Mouse (Mus musculus): Measurements from ENCODE around the gene Brms1. TPM values are rescaled to one million over a fixed set of nuclear protein-coding genes. Genes with fewer than 3 reads are reported as not detected.
"Not testable (repeated sequence)": the region's sequence is repeated elsewhere in the genome, so short reads cannot be mapped to it uniquely, and the experiment has no call there.

The Brms1 gene
- total RNA-seq (2015; ENCODE audit: low replicate concordance): 0.96 and 10.4 TPM in 2 replicates
- total RNA-seq (2017; ENCODE audit: low replicate concordance): 12.7 and 17.6 TPM in 2 replicates

DNA sequence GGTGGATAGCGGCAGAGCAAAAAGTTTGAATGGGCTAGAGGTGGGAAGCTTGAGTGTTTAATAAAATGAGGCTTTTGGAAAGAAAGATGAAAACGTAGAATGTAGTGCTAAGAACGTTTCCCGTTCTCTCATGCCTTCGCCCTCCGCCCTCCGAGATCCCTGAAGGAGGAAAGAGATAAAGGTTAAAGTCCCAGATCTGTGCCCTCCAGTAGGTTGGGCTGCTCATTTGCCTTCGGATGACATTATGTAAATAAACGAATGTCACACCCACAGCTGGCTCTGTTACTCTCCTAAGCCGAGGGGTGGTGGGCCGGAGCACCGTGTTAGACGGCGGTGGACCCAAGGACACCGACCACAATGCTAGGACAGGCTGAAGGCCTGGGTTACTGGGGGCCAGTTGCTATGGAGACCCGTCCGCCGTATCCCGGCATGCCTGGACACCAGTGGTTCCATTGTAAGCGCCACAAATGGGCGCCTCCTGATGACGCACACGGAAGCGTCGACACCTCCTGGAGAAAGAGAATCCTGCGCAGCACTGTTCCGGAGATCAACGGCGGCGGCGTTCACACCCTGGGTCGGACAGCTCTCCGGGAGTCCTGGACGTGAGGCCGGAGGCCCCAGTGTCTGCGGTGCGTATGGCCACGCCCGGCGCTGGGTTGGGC is at the start of gene Brms1:
Gene Brms1, plus strand, starts transcription at position 493 of the 662 bp plus-strand sequence.
- ATAC-seq (replicated peaks; ENCODE audit: low FRiP score, poor library complexity, severe bottlenecking): peak; percentile 85

GRCm38 (mm10) chr19:4992371-4992770 is 48.8 kb upstream of the Brms1 start:
- ATAC-seq (replicated peaks; ENCODE audit: low FRiP score, poor library complexity, severe bottlenecking): no peak

DNA sequence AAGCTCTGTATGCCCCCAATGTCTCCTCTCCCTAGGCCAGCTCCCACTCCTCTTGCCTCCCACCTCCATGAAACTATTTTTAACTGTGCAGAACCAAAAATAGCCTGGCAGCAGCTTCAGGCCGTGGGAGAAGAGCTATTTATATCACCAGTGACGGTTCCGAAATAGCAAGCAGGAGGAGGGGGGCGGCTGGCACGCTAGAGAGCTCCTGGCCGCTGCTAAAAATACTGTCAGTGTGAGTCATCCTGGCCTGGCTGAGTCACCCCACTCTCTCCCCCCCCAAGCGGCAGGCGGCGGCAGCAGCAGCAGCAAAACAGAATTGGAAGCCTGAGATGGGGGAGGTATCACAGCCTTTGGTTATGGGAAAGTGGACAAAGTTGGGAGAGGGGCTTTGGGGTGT is 48.2 kb upstream of the Brms1 start:
- ATAC-seq (replicated peaks; ENCODE audit: low FRiP score, poor library complexity, severe bottlenecking): no peak

GRCm38 (mm10) chr19:4994043-4994442 is 47.1 kb upstream of the Brms1 start:
- no peak for ATAC-seq (replicated peaks; ENCODE audit: low FRiP score, poor library complexity, severe bottlenecking)

GRCm38 (mm10) chr19:4999445-5000140 is 41.6 kb upstream of the Brms1 start:
- no peak for ATAC-seq (replicated peaks; ENCODE audit: low FRiP score, poor library complexity, severe bottlenecking)

DNA sequence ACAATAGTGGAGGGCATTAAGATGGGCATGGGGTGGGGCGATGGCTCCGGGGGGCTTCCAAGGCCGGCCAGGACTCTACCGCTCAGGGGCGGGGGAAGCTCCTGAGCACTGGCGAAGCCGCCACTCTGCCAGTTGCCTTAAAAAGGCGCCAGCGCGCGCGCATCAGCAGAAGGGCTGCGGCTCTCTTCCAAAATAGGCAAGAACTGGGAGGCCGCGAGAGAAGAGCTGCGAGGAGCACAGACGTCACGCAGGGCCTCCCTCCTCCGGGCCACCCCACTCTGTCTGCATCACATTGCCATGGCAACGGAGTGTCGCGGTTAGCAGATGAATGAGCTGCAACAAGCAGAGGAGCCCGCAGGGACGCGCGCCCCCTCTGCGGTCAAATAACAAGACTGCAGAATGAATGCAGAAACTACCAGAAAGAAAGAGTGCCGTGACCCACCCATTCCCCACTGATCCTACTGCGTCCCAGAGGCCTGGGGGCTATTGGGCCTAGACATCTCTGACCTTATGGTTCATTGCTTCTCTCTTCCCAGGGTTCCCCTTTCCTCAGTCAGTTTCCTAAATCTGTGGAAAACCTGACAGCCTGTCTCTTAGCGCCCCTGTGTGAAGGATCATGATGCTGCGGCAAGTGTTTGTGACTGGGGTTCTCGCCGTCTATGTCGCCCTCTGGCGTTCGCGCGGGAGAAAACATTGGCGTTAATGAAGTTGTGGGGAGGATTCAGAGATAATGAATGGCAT is 39.3 kb upstream of the Brms1 start:
- ATAC-seq (replicated peaks; ENCODE audit: low FRiP score, poor library complexity, severe bottlenecking): peak; percentile 74

DNA sequence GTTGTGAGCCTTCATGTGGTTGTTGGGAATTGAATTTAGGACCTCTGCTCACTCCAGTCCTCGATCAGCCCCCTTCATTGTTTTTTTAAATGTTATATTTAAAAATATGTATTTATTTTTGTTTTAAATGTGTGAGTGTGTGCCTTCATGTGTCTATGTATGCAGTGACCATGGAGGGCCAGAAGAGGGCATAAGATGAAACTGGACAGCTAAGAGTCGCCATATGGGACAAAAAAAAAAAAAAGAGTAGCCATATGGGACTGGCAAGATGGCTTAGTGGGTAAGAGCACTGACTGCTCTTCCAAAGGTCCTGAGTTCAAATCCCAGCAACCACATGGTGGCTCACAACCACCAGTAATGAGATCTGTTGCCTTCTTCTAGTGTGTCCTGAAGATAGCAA is 37.5 kb upstream of the Brms1 start:
- not testable (repeated sequence) for ATAC-seq (replicated peaks; ENCODE audit: low FRiP score, poor library complexity, severe bottlenecking)

DNA sequence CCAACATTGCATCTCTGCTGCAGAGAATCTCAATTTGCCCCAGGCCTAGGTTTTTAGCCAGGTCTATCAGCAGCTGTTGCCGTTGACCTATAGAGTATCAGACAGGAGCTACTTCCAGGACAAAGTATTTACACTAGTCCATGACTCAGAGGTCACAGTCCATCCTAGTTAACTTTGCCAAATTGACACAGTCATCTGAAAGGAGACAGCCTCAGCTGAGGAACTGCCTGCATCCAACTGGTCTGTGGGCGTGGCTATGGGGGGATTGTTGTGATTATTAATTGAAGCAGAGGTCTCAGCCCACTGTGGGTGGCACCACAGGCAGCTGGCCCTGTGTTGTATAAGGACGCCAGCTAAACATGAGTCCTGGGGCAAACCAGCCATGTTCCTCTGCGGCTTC is 36.2 kb upstream of the Brms1 start:
- ATAC-seq (replicated peaks; ENCODE audit: low FRiP score, poor library complexity, severe bottlenecking): no peak

GRCm38 (mm10) chr19:5013138-5013537 is 28.0 kb upstream of the Brms1 start:
- no peak for ATAC-seq (replicated peaks; ENCODE audit: low FRiP score, poor library complexity, severe bottlenecking)

GRCm38 (mm10) chr19:5014961-5015398 is 26.2 kb upstream of the Brms1 start:
- ATAC-seq (replicated peaks; ENCODE audit: low FRiP score, poor library complexity, severe bottlenecking): no peak

DNA sequence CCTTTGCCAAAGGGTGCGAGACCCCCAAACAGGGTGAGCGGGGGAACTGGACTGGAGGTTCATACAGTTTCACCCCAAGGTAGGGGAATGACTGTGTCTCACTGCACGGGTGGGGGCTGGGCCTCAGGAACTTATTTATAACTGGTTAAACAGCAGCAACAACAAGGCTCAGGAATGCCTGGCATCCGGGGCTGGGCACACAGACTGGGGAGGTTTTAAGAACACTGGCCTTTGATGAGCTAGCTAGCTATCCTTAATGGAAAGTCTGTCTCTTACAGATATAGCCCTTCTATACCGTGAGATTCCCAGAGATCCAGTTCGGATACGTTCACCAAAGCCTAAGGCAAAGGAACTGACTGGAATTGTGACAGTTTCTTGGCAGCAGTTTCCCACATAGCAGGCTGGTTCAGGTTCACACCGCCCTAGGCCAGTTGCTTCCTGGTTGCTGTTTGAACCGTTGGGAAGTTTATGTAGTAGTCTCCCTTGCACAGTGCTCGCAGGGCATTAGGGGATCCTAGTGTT is 24.9 kb upstream of the Brms1 start:
- ATAC-seq (replicated peaks; ENCODE audit: low FRiP score, poor library complexity, severe bottlenecking): no peak

DNA sequence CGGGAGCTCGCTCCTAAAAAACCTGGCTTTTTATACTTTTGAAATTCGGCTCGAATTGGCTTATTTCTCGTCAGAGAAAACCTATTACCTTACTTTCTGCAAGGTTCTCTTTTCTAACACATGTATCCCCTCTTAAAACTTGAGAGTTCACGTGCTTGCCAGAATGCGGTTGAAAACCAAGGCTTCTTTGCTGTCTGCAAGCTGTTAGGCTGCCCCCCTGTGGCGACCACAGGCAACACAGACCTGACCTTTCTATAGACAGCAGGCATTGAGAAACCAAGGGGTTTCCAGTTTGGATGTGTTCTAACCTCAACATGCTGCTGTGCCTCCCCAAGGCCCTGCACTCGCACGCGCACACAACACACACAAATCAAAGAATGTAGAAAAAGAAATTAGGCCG is 24.4 kb upstream of the Brms1 start:
- peak; percentile 73 for ATAC-seq (replicated peaks; ENCODE audit: low FRiP score, poor library complexity, severe bottlenecking)

GRCm38 (mm10) chr19:5017611-5018010 is 23.5 kb upstream of the Brms1 start:
- no peak for ATAC-seq (replicated peaks; ENCODE audit: low FRiP score, poor library complexity, severe bottlenecking)

- ATAC-seq (replicated peaks; ENCODE audit: low FRiP score, poor library complexity, severe bottlenecking): no peak
Observed at GRCm38 (mm10) chr19:5018191-5018590, 23.0 kb upstream of the Brms1 start.

- no peak for ATAC-seq (replicated peaks; ENCODE audit: low FRiP score, poor library complexity, severe bottlenecking)
Observed at GRCm38 (mm10) chr19:5021416-5021815, 19.7 kb upstream of the Brms1 start.

- peak; percentile 77 for ATAC-seq (replicated peaks; ENCODE audit: low FRiP score, poor library complexity, severe bottlenecking)
Observed at GRCm38 (mm10) chr19:5023621-5024479, 17.3 kb upstream of the Brms1 start, which contains the start of gene Slc29a2. Gene Slc29a2, plus strand, starts transcription at chr19:5023860.

DNA sequence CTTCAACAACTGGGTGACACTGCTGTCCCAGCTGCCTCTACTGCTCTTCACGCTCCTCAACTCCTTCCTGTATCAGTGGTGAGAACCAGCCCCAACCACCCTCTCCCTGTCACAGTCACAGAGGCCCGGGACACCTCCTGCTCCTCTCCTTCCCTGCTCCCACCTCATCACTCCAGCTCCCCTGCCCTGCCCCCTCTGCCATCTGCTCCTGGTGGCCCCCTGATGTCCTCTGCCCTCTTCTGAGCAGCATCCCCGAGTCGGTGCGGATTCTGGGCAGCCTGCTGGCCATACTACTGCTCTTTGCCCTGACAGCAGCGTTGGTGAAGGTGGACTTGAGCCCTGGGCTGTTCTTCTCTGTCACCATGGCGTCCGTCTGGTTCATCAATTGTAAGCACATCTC is 15.0 kb upstream of the Brms1 start:
- ATAC-seq (replicated peaks; ENCODE audit: low FRiP score, poor library complexity, severe bottlenecking): no peak

DNA sequence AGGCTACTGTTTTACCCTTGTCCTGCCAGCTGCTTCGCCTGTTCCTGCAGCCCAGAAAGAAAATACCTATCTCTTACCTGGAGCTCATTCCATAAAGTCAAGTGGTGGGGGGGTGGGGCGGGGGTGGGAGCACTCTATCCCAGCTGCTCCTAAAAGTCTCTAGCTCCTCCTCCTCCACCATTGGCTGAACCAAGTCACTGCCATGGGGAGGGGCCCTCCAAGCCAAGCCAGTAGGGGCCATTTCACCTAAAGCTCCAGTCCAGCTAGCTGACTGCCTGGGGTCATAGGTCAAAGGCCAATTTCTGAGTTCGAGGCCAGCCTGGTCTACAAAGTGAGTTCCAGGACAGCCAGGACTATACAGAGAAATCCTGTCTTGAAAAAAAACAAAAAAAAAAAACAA is 8.5 kb upstream of the Brms1 start:
- no peak for ATAC-seq (replicated peaks; ENCODE audit: low FRiP score, poor library complexity, severe bottlenecking)

GRCm38 (mm10) chr19:5036577-5036976 is 4.6 kb upstream of the Brms1 start:
- ATAC-seq (replicated peaks; ENCODE audit: low FRiP score, poor library complexity, severe bottlenecking): no peak

Measured in erythroblast, adult 5-6 weeks (primary cell).